Mouse (Mus musculus) telencephalon, adult 2 months (tissue): ENCODE data around the gene Galc.

Source experiments
- DNase-seq: peaks from one replicate; pipeline ENCODE4 v3.0.0-alpha.2; 2011; ENCODE audit warnings: low read depth, low spot score

Galc gene

GRCm38 (mm10) chr12:98258845-98259517 lies at the start of gene Galc:
TSS of gene Galc (minus strand) at chr12:98259459.
- peak; percentile 72 for DNase-seq

DNA sequence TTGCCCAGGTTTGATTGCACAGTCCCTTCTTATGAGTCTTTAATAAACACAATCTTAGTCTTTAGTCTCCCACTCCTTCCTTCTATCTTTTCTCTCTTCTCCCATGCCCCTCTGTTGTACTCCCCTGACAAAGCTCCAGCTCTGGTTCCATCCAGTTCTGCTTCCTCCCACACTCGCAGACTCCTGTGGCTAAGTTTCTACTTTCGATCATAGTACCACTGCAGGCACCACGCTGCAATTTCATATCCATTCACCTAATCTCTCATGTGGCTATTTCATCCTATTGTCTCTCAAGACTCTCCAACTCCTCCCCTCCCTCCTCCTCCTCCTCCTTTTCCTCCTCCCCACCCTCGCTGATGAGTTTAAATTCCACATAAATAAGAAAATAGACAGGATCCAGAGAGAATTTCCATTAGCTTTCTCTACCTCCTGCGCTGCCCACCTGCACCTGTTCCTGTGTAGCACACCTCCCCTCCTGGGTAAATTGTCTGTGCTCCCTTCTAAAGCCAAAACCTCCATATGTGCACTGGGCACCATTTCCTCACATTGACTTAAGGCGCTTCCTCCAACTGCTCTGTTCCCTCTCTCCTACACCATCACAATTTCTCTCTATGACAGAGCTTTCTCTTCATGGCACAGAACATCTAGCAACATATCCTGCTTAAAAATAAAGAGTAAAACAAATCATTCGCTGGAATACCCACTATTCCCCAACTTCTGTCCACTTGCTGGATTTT lies 48.1 kb upstream of the Galc start:
- DNase-seq, result peak; percentile 67

DNA sequence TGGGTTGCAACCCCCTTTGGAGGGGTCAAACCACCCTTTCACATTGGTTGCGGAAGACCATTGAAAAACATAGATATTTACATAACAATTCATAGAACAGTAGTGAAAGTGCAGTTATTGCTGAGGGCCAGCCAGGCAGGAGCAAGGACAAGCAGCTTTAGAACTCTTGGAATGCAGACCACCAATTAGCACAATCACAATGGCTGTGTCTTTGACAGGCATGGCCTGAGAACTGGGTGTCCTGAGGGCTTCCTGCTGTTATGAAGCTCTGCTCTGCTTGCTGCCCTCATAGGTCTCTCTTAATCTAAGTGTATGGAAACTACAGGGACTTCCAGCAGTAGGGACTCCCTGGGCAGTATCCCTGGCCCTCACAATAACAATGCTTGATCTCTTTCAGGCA lies 43.8 kb upstream of the Galc start:
- DNase-seq, result no peak

DNA sequence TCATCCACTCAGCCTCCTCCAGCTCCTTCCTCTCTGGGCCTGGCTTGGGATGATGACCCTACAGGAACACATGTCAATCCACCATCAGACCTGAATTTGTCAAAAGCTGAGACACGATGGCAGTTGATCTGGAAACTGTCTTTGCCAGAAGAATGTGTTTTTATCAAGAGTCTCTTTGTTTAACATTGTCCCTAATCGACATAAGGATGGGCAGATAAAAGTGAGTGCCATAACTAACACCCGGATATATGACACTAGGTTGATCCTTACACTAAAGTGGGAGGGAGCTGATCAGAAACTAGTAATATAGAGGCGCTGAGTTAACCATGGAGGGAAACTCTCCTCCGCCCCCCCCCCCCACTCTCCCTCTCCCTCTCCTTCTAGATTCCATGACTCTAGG lies 42.7 kb upstream of the Galc start:
- DNase-seq, result no peak

DNA sequence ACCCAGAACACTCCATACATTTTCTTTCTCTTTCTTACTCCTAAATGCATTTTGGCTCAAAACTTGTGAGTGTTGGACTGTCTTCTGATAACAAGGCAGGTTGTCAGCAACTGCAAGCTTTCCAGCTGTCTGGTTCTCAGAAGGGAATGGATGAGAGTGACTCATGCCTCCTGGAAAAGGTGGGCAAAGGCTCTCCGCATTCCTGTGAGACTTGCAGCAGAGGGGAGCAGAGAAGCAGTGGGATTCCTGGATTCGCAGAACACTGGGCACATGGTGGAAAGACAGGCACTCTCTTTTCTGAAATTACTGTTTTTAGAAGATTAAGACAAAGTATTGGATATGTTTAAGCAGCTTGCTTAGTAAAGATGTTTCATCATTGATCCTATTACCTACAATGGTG lies 35.0 kb upstream of the Galc start:
- no peak for DNase-seq

DNA sequence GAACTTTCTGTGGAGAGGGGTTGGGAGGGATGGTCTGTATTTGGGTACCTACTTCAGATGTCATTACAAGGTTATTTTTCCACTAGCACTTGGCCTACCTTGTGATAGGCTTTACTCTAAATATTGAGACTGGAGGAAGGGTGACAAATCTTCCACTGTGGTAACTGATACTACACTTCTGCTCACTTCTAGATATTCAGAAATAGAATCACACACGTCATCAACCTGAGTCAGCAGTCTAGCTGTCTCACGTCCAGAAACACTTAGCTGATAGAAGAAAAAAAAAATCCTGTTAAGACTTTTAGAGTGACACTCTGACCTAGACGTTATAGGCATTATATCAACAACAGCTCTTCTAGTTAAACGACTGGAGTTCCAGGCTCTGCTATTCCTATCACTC lies 33.0 kb upstream of the Galc start:
- no peak for DNase-seq

DNA sequence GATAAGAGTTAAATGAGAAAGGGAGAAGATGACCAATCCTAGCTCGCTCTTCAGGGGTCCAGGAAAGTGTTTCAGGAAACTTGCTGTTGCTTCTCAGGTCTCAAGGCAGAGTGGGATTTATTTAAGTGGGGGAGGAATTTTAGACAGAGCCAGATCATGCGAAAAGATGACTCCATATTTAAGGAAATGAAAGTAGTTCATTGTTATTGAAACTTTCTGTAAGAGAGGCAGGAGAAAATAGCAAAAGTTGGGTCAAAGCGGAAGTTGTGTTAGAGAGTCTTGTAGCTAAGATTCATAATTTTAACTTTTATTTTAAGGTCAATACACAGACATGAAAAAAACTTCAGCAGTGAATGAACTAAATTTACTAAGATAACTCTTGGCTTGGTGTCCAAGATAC lies 31.2 kb upstream of the Galc start:
- no peak for DNase-seq

GRCm38 (mm10) chr12:98284477-98284876 lies 25.2 kb upstream of the Galc start:
- DNase-seq, result no peak

DNA sequence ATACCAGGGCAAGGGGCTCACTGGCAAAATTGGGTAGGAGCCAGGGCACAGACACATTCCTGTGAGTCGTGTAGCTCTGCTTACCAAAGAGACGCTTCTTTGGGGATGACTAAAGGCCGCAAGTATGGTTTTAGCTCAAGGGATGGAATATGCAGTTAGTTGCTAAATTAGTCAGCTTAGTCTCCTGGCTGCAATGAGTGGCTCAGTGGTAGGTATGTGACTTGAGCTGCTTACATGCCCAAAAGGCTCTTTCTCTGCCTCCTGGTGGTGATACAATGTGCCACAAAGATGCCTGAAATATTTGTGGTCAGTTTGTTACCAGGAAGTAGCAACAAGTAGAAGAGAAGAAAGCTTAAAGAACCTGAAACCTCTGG lies 24.2 kb upstream of the Galc start:
- no peak for DNase-seq

- DNase-seq, result peak; percentile 36
Observed at GRCm38 (mm10) chr12:98282776-98283486, 23.7 kb upstream of the Galc start.

- no peak for DNase-seq
Observed at GRCm38 (mm10) chr12:98280996-98281395, 21.7 kb upstream of the Galc start.

GRCm38 (mm10) chr12:98280530-98280929 lies 21.3 kb upstream of the Galc start:
- DNase-seq, result peak; percentile 52

DNA sequence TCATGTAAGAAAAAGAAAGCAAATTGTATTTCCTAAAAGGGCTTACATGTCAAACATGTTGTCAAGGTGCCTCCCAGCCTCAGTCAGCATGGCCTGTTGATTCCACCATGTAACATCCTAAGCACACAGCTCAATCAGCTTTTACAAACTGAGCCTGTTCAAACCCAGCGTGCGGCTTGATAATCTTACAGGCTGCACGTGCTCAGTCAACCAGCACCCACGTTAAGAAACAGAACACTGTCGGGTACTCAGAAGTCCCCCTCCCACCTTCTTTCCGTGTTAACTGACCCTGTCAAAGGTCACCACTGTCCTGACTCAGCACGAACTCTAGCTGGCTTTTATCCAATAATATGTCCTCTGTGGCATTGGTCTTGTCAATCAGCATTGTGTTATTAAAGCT lies 13.2 kb upstream of the Galc start:
- DNase-seq, result no peak

GRCm38 (mm10) chr12:98270810-98271566 lies 11.7 kb upstream of the Galc start:
- DNase-seq, result no peak

DNA sequence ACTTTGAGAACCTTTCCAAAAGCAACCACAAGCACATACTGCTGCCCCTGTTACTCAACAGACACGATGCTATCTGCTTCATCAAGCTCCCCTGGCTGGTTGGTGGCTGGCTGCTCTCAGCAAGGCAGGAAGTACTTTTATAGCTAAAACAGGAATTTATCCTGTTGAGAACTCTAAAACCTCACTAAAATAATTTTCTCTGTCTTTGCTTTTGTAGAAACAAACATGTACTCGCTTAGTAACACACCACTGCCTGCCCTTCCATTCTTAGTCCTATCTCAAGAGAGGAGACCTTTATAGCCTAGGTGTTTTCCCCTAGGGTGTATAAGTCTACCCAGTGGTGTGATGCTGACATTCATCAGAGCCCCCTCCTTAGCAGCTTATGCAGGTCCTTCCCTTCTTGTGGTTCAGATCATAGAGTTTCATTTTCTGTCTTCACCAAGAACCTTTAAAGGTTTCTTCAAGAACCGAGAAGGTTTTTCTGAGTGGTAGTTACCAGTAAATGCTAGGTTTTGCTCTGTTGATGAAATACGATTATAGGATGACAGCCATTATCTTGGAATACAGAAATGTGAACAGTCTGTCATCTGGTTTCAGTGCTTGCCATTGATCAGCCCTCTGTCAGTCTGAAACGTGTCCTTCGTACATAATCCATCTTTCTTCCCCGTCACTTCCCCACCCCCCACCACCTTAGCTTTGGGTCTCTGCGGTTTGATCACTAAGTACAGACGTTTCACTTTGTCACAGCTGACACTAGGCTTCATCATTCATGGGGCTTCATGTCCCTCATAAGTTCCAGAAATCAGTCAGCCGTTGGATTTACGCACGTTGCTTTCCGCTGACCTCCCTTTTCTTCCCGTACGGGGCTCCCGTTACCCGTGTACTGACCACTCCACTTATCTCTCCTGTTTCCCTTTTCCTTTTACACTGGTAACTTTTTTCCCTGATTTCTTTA lies 10.8 kb upstream of the Galc start:
- no peak for DNase-seq

GRCm38 (mm10) chr12:98268441-98269369 lies 9.4 kb upstream of the Galc start, which contains the start of gene Gpr65:
TSS of gene Gpr65 (plus strand) at chr12:98268635.
- DNase-seq, result no peak

DNA sequence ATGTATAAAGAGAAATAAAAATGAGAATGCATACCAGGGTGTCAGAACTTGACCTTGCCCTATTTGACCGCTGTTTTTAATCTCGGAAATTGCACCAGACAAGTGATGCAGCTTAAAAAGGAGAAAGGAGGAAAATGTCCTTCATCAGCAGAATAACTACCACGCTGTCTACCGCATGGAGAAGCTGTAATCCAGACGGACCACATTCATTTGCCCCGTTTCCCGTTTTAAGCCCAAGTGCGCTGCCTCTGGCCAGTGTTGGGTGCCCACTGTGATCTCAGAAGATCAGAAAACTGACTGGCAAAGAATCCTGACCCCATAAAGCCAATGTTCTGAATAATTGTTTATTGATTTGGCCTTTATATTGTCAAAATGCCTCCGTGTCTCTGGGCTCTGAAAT lies 6.4 kb upstream of the Galc start:
- DNase-seq, result no peak

GRCm38 (mm10) chr12:98259518-98259852 lies 226 bp upstream of the Galc start:
- no peak for DNase-seq

DNA sequence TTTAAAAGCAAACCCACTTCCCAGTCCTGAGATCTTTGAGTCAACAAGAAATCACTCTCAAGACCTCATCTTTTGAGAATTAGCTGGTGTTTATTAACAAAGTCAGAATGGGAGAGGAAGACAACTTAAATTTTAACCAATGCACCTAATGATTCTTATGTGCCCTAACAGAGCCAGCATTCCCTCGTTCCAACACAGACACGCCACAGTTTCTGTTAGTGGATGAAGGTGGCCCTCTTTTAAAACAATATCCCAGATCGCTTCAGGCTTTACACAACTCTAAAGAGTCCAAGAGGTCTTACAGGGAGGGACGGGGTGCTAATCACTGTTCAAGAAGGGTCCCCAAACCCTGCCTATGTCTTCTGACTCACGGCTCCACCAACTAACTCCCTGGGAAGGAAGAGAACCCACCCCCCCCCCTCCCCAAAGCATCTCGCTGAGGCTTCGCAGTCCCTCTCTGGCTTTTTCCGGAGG lies 851 bp downstream of the Galc start:
- no peak for DNase-seq
